Mouse (Mus musculus): ENCODE measurements around the gene Mthfr.
A peak's percentile ranks its signal among the peaks of the same experiment; 100 is the strongest.

Mthfr gene

DNA sequence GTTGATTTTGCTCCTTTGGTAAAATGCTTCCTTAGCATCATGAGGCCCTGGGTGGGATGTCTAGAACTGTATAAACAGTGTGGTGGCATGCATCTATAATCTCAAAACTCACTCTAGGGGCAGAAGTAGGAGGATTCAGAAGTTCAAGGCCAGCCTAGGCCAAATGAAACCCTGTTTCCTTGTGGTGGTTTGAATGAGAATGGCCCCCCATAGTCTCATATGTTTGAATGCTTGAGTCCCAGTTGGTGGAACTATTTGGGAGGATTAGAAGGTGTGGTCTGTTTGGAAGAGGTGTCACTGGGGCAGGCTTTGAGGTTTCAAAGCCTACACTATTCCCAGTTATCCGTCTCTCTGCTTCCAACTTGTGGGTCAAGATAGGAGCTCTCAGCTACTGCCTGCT lies 52.3 kb downstream of the Mthfr start:
- no peak for DNase-seq

DNA sequence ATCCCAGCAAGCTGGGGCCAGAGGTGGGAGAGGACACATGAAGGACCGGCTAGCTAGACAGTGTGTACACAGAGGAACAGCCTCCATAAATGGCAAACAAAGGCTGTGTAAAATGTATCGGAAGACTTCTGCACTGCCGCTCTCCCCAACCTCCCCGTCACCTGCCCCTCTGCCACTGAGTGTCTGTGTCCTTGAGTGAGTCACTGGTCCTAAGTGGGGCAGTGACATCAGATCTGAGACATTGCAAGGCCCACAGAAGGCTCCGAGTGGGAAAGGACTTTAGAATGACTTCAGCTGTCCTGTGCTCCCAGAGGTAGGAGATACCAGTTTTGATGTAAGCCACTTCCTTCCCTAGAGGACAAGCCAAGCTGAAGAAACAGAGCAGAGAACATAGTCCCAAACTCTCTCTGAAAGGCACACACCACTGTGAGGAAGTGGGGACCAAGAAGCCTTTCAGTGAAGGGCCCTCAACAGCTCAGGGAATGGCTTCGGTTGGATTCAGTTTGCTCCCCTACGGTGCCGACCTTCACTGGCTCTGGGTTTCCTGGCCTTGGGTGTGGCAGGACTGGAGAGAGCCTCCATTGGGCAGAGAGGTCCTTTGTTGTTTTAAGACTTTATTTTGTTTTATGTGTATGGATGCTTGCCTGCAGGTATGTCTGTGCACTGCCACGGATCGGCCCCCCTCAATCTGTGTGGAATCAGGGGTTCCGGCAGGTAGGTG lies 53.8 kb downstream of the Mthfr start:
- no peak for DNase-seq

- DNase-seq = no peak
Observed at GRCm38 (mm10) chr4:148094161-148094560, 55.3 kb downstream of the Mthfr start.

DNA sequence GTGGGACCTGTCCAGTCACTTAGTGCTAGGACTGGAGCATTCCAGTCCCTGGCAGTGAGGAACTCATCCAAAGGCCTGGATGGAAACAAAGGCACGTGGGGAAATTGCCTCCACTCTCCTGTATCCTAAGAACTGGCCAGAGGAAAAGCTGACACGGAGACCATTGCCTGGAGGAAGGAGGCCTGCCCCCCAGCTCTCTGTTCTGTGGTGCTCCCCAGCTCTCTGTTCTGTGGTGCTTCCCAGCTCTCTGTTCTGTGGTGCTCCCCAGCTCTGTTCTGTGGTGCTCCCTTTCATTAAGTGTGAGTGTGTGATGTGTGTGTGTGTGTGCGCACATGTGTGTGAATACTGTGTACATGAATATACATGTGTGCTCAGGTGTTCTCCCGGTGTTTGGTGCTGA lies 56.2 kb downstream of the Mthfr start:
- no peak for DNase-seq

GRCm38 (mm10) chr4:148097936-148098335 lies 59.1 kb downstream of the Mthfr start:
- no peak for DNase-seq

DNA sequence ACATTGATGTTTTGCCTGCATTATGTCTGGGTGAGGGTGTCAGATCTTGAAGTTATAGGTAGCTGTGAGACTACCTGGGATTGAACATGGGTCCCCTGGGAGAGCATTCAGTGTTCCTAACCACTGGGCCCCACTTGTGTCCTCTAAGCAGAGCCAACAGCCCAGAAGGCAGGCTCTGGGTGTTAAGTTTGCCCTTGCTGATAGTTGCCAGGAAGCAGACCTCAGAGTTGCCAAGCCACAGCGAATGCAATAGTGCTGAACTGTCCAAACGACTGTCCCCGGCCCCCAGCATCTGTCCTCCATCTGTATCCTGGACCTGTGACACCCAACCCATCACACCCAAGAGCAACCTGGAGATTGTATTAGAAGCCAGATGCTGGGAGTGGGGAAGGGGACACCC lies 59.8 kb downstream of the Mthfr start:
- no peak for DNase-seq

- DNase-seq = peak; percentile 63
Observed at GRCm38 (mm10) chr4:148101801-148102527, 63.1 kb downstream of the Mthfr start.

DNA sequence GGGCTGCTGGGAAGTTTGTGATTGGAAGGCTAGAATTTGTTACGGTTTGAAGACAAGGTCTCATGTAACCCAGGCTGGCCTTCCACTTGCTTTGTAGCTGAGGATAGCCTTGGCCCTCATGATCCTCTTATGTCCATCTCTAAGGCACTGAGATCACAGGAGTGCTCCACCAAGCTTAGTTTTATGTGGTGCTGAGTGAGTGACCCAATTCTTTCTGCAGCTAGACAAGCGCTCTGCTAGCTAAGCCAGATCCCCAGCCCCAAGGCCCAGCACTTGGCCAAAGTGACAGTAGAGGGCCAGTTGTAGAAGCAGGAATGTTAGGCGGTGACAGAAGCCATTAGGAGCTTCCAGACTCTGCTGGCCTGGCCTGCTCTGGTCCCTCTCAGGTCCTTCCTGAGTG lies 65.3 kb downstream of the Mthfr start:
- no peak for DNase-seq

GRCm38 (mm10) chr4:148107621-148108291 lies 68.9 kb downstream of the Mthfr start:
- peak; percentile 29 for DNase-seq

- DNase-seq = no peak
Observed at GRCm38 (mm10) chr4:148108565-148109100, 69.8 kb downstream of the Mthfr start.

All from kidney, postnatal 14 days (tissue).